Mouse (Mus musculus): Measurements from ENCODE around the gene Mknk1. TPM values are rescaled to one million over a fixed set of nuclear protein-coding genes. Genes with fewer than 3 reads are reported as not detected.
A peak's percentile ranks its signal among the peaks of the same experiment; 100 is the strongest.

Mknk1 gene
- polyA plus RNA-seq (2015; fragmentation: Nextera tagmentation; extraction: Ambion mirVana) = 23.4 and 25.6 TPM in 2 replicates

GRCm38 (mm10) chr4:115838696-115839641 lies at the start of gene Mknk1:
Mknk1 (plus strand) TSS chr4:115839198.
- Histone ChIP-seq H3K27me3 (no peaks in the 10 kb centered on the region), H3K9ac (peak within 1 kb of the TSS; percentile 50), H3K4me1 (peaks cover 8% of the 10 kb centered on the region), H3K36me3 (peaks cover 19% of the 10 kb centered on the region), H3K27ac (0 out of 2 replicates have a peak within 1 kb of the TSS, but pooled peaks have one; percentile 4), H3K4me3 (replicated peaks) (peak within 1 kb of the TSS; percentile 61), H3K9me3 (replicated peaks) (no peaks in the 10 kb centered on the region), H3K4me2 (peak within 1 kb of the TSS; percentile 61)
- WGBS = 1% methylated on average over 51 of the region's 51 CpGs
- peak; percentile 97 for ATAC-seq (replicated peaks; ENCODE audit: low FRiP score)

GRCm38 (mm10) chr4:115790864-115791263 lies 48.1 kb upstream of the Mknk1 start:
- Histone ChIP-seq H3K4me3 (replicated peaks) (no peak overlapping the region), H3K4me1 (peaks cover 1% of the 10 kb centered on the region), H3K9ac (no peak overlapping the region), H3K4me2 (no peak overlapping the region), H3K9me3 (replicated peaks) (no peaks in the 10 kb centered on the region), H3K27ac (no peak overlapping the region), H3K36me3 (peaks cover 77% of the 10 kb centered on the region), H3K27me3 (no peaks in the 10 kb centered on the region)
- 69% methylated on average over 3 of the region's 3 CpGs for WGBS
- ATAC-seq (replicated peaks; ENCODE audit: low FRiP score) = no peak

- Histone ChIP-seq H3K27ac (no peak overlapping the region), H3K36me3 (peaks cover 89% of the 10 kb centered on the region), H3K9me3 (replicated peaks) (no peaks in the 10 kb centered on the region), H3K4me3 (replicated peaks) (no peak overlapping the region), H3K4me1 (no peaks in the 10 kb centered on the region), H3K27me3 (no peaks in the 10 kb centered on the region), H3K4me2 (no peak overlapping the region), H3K9ac (no peak overlapping the region)
- ATAC-seq (replicated peaks; ENCODE audit: low FRiP score) = no peak
- 48% methylated on average over 3 of the region's 3 CpGs for WGBS
Observed at GRCm38 (mm10) chr4:115795360-115795759, 43.6 kb upstream of the Mknk1 start.

- H3K4me3 ChIP-seq (replicated peaks) = no peak overlapping the region
- H3K9ac ChIP-seq = no peak overlapping the region
- no peaks in the 10 kb centered on the region for H3K4me1 ChIP-seq
- ATAC-seq (replicated peaks; ENCODE audit: low FRiP score) = no peak
- WGBS = 78% methylated on average over 3 of the region's 3 CpGs
- H3K9me3 ChIP-seq (replicated peaks) = no peaks in the 10 kb centered on the region
- no peaks in the 10 kb centered on the region for H3K27me3 ChIP-seq
- no peak overlapping the region for H3K4me2 ChIP-seq
- peaks cover 78% of the 10 kb centered on the region for H3K36me3 ChIP-seq
- H3K27ac ChIP-seq = no peak overlapping the region
Observed at GRCm38 (mm10) chr4:115799981-115800380, 39.0 kb upstream of the Mknk1 start.

GRCm38 (mm10) chr4:115812326-115812725 lies 26.7 kb upstream of the Mknk1 start:
- Histone ChIP-seq H3K9ac (no peak overlapping the region), H3K9me3 (replicated peaks) (no peaks in the 10 kb centered on the region), H3K36me3 (peaks cover 43% of the 10 kb centered on the region), H3K27ac (no peak overlapping the region), H3K4me1 (no peaks in the 10 kb centered on the region), H3K27me3 (no peaks in the 10 kb centered on the region), H3K4me2 (no peak overlapping the region), H3K4me3 (replicated peaks) (no peak overlapping the region)
- ATAC-seq (replicated peaks; ENCODE audit: low FRiP score) = no peak
- WGBS = 90% methylated on average over 4 of the region's 4 CpGs

GRCm38 (mm10) chr4:115815606-115816005 lies 23.4 kb upstream of the Mknk1 start:
- 94% methylated on average over 5 of the region's 5 CpGs for WGBS
- Histone ChIP-seq H3K27ac (no peak overlapping the region), H3K9ac (no peak overlapping the region), H3K4me2 (no peak overlapping the region), H3K4me3 (replicated peaks) (no peak overlapping the region), H3K4me1 (no peaks in the 10 kb centered on the region), H3K27me3 (no peaks in the 10 kb centered on the region), H3K9me3 (replicated peaks) (no peaks in the 10 kb centered on the region), H3K36me3 (peaks cover 41% of the 10 kb centered on the region)
- ATAC-seq (replicated peaks; ENCODE audit: low FRiP score) = no peak

GRCm38 (mm10) chr4:115820199-115820598 lies 18.8 kb upstream of the Mknk1 start:
- no peak overlapping the region for H3K4me3 ChIP-seq (replicated peaks)
- no peak overlapping the region for H3K9ac ChIP-seq
- H3K9me3 ChIP-seq (replicated peaks) = no peaks in the 10 kb centered on the region
- H3K4me2 ChIP-seq = no peak overlapping the region
- WGBS = 59% methylated on average over 3 of the region's 3 CpGs
- H3K4me1 ChIP-seq = no peaks in the 10 kb centered on the region
- H3K36me3 ChIP-seq = peaks cover 11% of the 10 kb centered on the region
- no peak overlapping the region for H3K27ac ChIP-seq
- ATAC-seq (replicated peaks; ENCODE audit: low FRiP score) = no peak
- no peaks in the 10 kb centered on the region for H3K27me3 ChIP-seq

- Histone ChIP-seq H3K27ac (no peak overlapping the region), H3K36me3 (peaks cover 5% of the 10 kb centered on the region; the same call in 1 of the 2 replicates), H3K4me3 (replicated peaks) (no peak overlapping the region), H3K27me3 (no peaks in the 10 kb centered on the region), H3K9ac (no peak overlapping the region), H3K4me1 (no peaks in the 10 kb centered on the region), H3K4me2 (no peak overlapping the region), H3K9me3 (replicated peaks) (no peaks in the 10 kb centered on the region)
- 65% methylated on average over 3 of the region's 3 CpGs for WGBS
- ATAC-seq (replicated peaks; ENCODE audit: low FRiP score) = no peak
Observed at GRCm38 (mm10) chr4:115820944-115821343, 18.1 kb upstream of the Mknk1 start.

- Histone ChIP-seq H3K27me3 (no peaks in the 10 kb centered on the region), H3K4me1 (no peaks in the 10 kb centered on the region), H3K9ac (no peak overlapping the region), H3K27ac (no peak overlapping the region), H3K4me3 (replicated peaks) (no peak overlapping the region), H3K4me2 (no peak overlapping the region), H3K36me3 (peaks cover 3% of the 10 kb centered on the region; the same call in 1 of the 2 replicates), H3K9me3 (replicated peaks) (no peaks in the 10 kb centered on the region)
- ATAC-seq (replicated peaks; ENCODE audit: low FRiP score) = no peak
Observed at GRCm38 (mm10) chr4:115821431-115821830, 17.6 kb upstream of the Mknk1 start.

GRCm38 (mm10) chr4:115821928-115822327 lies 17.1 kb upstream of the Mknk1 start:
- 0 out of 2 replicates have a peak, but pooled peaks cover 3% of the 10 kb centered on the region for H3K36me3 ChIP-seq
- no peak overlapping the region for H3K4me3 ChIP-seq (replicated peaks)

GRCm38 (mm10) chr4:115824178-115824577 lies 14.8 kb upstream of the Mknk1 start:
- no peak for ATAC-seq (replicated peaks; ENCODE audit: low FRiP score)
- 73% methylated on average over 2 of the region's 2 CpGs for WGBS
- H3K4me1 ChIP-seq = peaks cover 15% of the 10 kb centered on the region

More at GRCm38 (mm10) chr4:115821928-115822327, 17.1 kb upstream of the Mknk1 start:
- no peak overlapping the region for H3K9ac ChIP-seq
- no peak overlapping the region for H3K27ac ChIP-seq
- no peaks in the 10 kb centered on the region for H3K9me3 ChIP-seq (replicated peaks)
- ATAC-seq (replicated peaks; ENCODE audit: low FRiP score) = no peak
- 69% methylated on average over 3 of the region's 3 CpGs for WGBS
- H3K27me3 ChIP-seq = no peaks in the 10 kb centered on the region
- H3K4me1 ChIP-seq = no peaks in the 10 kb centered on the region
- no peak overlapping the region for H3K4me2 ChIP-seq

GRCm38 (mm10) chr4:115825271-115825670 lies 13.7 kb upstream of the Mknk1 start:
- no peaks in the 10 kb centered on the region for H3K36me3 ChIP-seq
- WGBS = 73% methylated on average over 2 of the region's 2 CpGs
- no peak for ATAC-seq (replicated peaks; ENCODE audit: low FRiP score)

More at GRCm38 (mm10) chr4:115824178-115824577, 14.8 kb upstream of the Mknk1 start:
- no peaks in the 10 kb centered on the region for H3K27me3 ChIP-seq
- H3K9me3 ChIP-seq (replicated peaks) = no peaks in the 10 kb centered on the region
- no peaks in the 10 kb centered on the region for H3K36me3 ChIP-seq
- H3K4me2 ChIP-seq = no peak overlapping the region
- H3K27ac ChIP-seq = no peak overlapping the region
- H3K4me3 ChIP-seq (replicated peaks) = no peak overlapping the region
- H3K9ac ChIP-seq = no peak overlapping the region

More at GRCm38 (mm10) chr4:115825271-115825670, 13.7 kb upstream of the Mknk1 start:
- H3K9ac ChIP-seq = no peak overlapping the region
- H3K27me3 ChIP-seq = no peaks in the 10 kb centered on the region
- no peak overlapping the region for H3K4me2 ChIP-seq
- H3K27ac ChIP-seq = no peak overlapping the region
- peaks cover 22% of the 10 kb centered on the region for H3K4me1 ChIP-seq
- H3K4me3 ChIP-seq (replicated peaks) = no peak overlapping the region
- no peaks in the 10 kb centered on the region for H3K9me3 ChIP-seq (replicated peaks)

Measured in kidney, embryonic 15.5 days (tissue).